Mouse (Mus musculus) lung, adult 2 months (tissue): ENCODE measurements around the gene Tmc4.

Experiments
- CTCF ChIP-seq: fragments of 200-500 bp; IDR thresholded peaks from 2 replicates; pipeline ENCODE4 v1.5.1; 2011; ENCODE audit warnings: mild to moderate bottlenecking, low read length, control low read depth; ENCODE audit not compliant: insufficient read depth
- POLR2A ChIP-seq: fragments of 200-500 bp; IDR thresholded peaks from 2 replicates; pipeline ENCODE4 v1.6.1; 2011; ENCODE audit warnings: low read depth, mild to moderate bottlenecking, control low read depth, low read length, borderline replicate concordance; ENCODE audit errors: extremely low read depth

GRCm38 (mm10) chr7:3704475-3704874 is 27.1 kb upstream of the Tmc4 start:
- TF ChIP-seq CTCF = no peak
- no peak for TF ChIP-seq POLR2A
